Mouse (Mus musculus): ENCODE results near the gene Slc46a2. TPM values are rescaled to one million over a fixed set of nuclear protein-coding genes. Genes with fewer than 3 reads are reported as not detected.

Gene Slc46a2
- 0.06 TPM in 1 of 2 replicates, not detected in the other for polyA plus RNA-seq (2016; fragmentation: Nextera tagmentation; extraction: Ambion mirVana)

GRCm38 (mm10) chr4:59914608-59915403 is at the start of gene Slc46a2:
TSS of gene Slc46a2 (minus strand) at chr4:59915056.
- Histone ChIP-seq H3K9ac (no peak within 1 kb of the TSS), H3K9me3 (no peaks in the 10 kb centered on the region), H3K27ac (no peak within 1 kb of the TSS), H3K4me3 (replicated peaks) (no peak within 1 kb of the TSS), H3K4me2 (no peak within 1 kb of the TSS), H3K27me3 (peaks cover 26% of the 10 kb centered on the region), H3K4me1 (no peaks in the 10 kb centered on the region), H3K36me3 (replicated peaks) (no peaks in the 10 kb centered on the region)
- WGBS, result 17% methylated on average over 22 of the region's 22 CpGs
- no peak for ATAC-seq (ENCODE audit: low FRiP score)

GRCm38 (mm10) chr4:59963405-59964344 is 48.8 kb upstream of the Slc46a2 start, which contains the start of gene Mup6:
TSS of gene Mup6 (plus strand) at chr4:59964294.
- no peak within 1 kb of the TSS for H3K4me2 ChIP-seq
- H3K27me3 ChIP-seq, result no peaks in the 10 kb centered on the region
- H3K4me1 ChIP-seq, result 0 out of 2 replicates have a peak, but pooled peaks cover 3% of the 10 kb centered on the region
- no peaks in the 10 kb centered on the region for H3K36me3 ChIP-seq (replicated peaks)
- no peak within 1 kb of the TSS for H3K9ac ChIP-seq
- ATAC-seq (ENCODE audit: low FRiP score), result no peak
- no peak within 1 kb of the TSS for H3K4me3 ChIP-seq (replicated peaks)
- no peak within 1 kb of the TSS for H3K27ac ChIP-seq
- no peaks in the 10 kb centered on the region for H3K9me3 ChIP-seq
- WGBS, result 29% methylated on average over 3 of the region's 3 CpGs

GRCm38 (mm10) chr4:59960610-59961009 is 45.8 kb upstream of the Slc46a2 start, which contains the start of gene Mup4:
TSS of gene Mup4 (minus strand) at chr4:59960710.
- Histone ChIP-seq H3K4me2 (no peak within 1 kb of the TSS), H3K9ac (no peak within 1 kb of the TSS), H3K27me3 (no peaks in the 10 kb centered on the region), H3K9me3 (no peaks in the 10 kb centered on the region), H3K4me3 (replicated peaks) (no peak within 1 kb of the TSS), H3K36me3 (replicated peaks) (no peaks in the 10 kb centered on the region), H3K27ac (no peak within 1 kb of the TSS), H3K4me1 (0 out of 2 replicates have a peak, but pooled peaks cover 3% of the 10 kb centered on the region)
- WGBS, result 83% methylated on average over 3 of the region's 3 CpGs
- no peak for ATAC-seq (ENCODE audit: low FRiP score)

- Histone ChIP-seq H3K9ac (no peak overlapping the region), H3K9me3 (no peaks in the 10 kb centered on the region), H3K27ac (no peak overlapping the region), H3K4me2 (no peak overlapping the region), H3K4me1 (no peaks in the 10 kb centered on the region), H3K36me3 (replicated peaks) (no peaks in the 10 kb centered on the region), H3K4me3 (replicated peaks) (no peak overlapping the region), H3K27me3 (no peaks in the 10 kb centered on the region)
- WGBS, result 75% methylated on average over 2 of the region's 2 CpGs
- ATAC-seq (ENCODE audit: low FRiP score), result no peak
These were observed 22.7 kb upstream of the Slc46a2 start for GRCm38 (mm10) chr4:59937543-59937942.

GRCm38 (mm10) chr4:59932505-59933281 is 17.8 kb upstream of the Slc46a2 start:
- WGBS, result 60% methylated on average over 6 of the region's 6 CpGs

GRCm38 (mm10) chr4:59928347-59928746 is 13.5 kb upstream of the Slc46a2 start:
- Histone ChIP-seq H3K4me3 (replicated peaks) (no peak overlapping the region), H3K9ac (no peak overlapping the region), H3K36me3 (replicated peaks) (no peaks in the 10 kb centered on the region), H3K4me1 (no peaks in the 10 kb centered on the region), H3K27me3 (no peaks in the 10 kb centered on the region), H3K4me2 (no peak overlapping the region), H3K27ac (no peak overlapping the region), H3K9me3 (no peaks in the 10 kb centered on the region)
- no peak for ATAC-seq (ENCODE audit: low FRiP score)
- 20% methylated on average over 6 of the region's 6 CpGs for WGBS

More at GRCm38 (mm10) chr4:59932505-59933281, 17.8 kb upstream of the Slc46a2 start:
- Histone ChIP-seq H3K4me3 (replicated peaks) (no peak overlapping the region), H3K4me1 (no peaks in the 10 kb centered on the region), H3K9me3 (no peaks in the 10 kb centered on the region), H3K9ac (no peak overlapping the region), H3K27me3 (no peaks in the 10 kb centered on the region), H3K27ac (no peak overlapping the region), H3K36me3 (replicated peaks) (no peaks in the 10 kb centered on the region), H3K4me2 (no peak overlapping the region)
- ATAC-seq (ENCODE audit: low FRiP score), result peak; percentile 70

- ATAC-seq (ENCODE audit: low FRiP score), result no peak
- 81% methylated on average over 3 of the region's 3 CpGs for WGBS
These were observed 12.8 kb upstream of the Slc46a2 start for GRCm38 (mm10) chr4:59927666-59928065.

GRCm38 (mm10) chr4:59925082-59925481 is 10.2 kb upstream of the Slc46a2 start:
- no peaks in the 10 kb centered on the region for H3K36me3 ChIP-seq (replicated peaks)

More at GRCm38 (mm10) chr4:59927666-59928065, 12.8 kb upstream of the Slc46a2 start:
- Histone ChIP-seq H3K27ac (no peak overlapping the region), H3K4me1 (no peaks in the 10 kb centered on the region), H3K9ac (no peak overlapping the region), H3K27me3 (no peaks in the 10 kb centered on the region), H3K4me2 (no peak overlapping the region), H3K4me3 (replicated peaks) (no peak overlapping the region), H3K36me3 (replicated peaks) (no peaks in the 10 kb centered on the region), H3K9me3 (no peaks in the 10 kb centered on the region)

GRCm38 (mm10) chr4:59917966-59918365 is 3.1 kb upstream of the Slc46a2 start:
- no peak overlapping the region for H3K27ac ChIP-seq
- H3K27me3 ChIP-seq, result peaks cover 26% of the 10 kb centered on the region
- WGBS, result 93% methylated on average over 3 of the region's 3 CpGs
- no peak overlapping the region for H3K4me3 ChIP-seq (replicated peaks)
- H3K4me2 ChIP-seq, result no peak overlapping the region
- H3K4me1 ChIP-seq, result no peaks in the 10 kb centered on the region
- no peak overlapping the region for H3K9ac ChIP-seq
- ATAC-seq (ENCODE audit: low FRiP score), result no peak
- no peaks in the 10 kb centered on the region for H3K9me3 ChIP-seq
- no peaks in the 10 kb centered on the region for H3K36me3 ChIP-seq (replicated peaks)

More at GRCm38 (mm10) chr4:59925082-59925481, 10.2 kb upstream of the Slc46a2 start:
- Histone ChIP-seq H3K4me2 (no peak overlapping the region), H3K9me3 (no peaks in the 10 kb centered on the region), H3K9ac (no peak overlapping the region), H3K27me3 (no peaks in the 10 kb centered on the region), H3K4me1 (no peaks in the 10 kb centered on the region), H3K4me3 (replicated peaks) (no peak overlapping the region), H3K27ac (no peak overlapping the region)
- no peak for ATAC-seq (ENCODE audit: low FRiP score)
- WGBS, result 87% methylated on average over 9 of the region's 9 CpGs

GRCm38 (mm10) chr4:59908785-59909184 is 6.1 kb downstream of the Slc46a2 start:
- no peak for ATAC-seq (ENCODE audit: low FRiP score)
- Histone ChIP-seq H3K4me3 (replicated peaks) (no peak overlapping the region), H3K4me2 (no peak overlapping the region), H3K9me3 (no peaks in the 10 kb centered on the region), H3K4me1 (no peaks in the 10 kb centered on the region), H3K27me3 (peaks cover 5% of the 10 kb centered on the region; the same call in 1 of the 2 replicates), H3K9ac (no peak overlapping the region), H3K27ac (no peak overlapping the region), H3K36me3 (replicated peaks) (no peaks in the 10 kb centered on the region)
- 95% methylated on average over 2 of the region's 2 CpGs for WGBS

GRCm38 (mm10) chr4:59907657-59908230 is 7.1 kb downstream of the Slc46a2 start:
- no peak overlapping the region for H3K9ac ChIP-seq
- no peaks in the 10 kb centered on the region for H3K4me1 ChIP-seq
- ATAC-seq (ENCODE audit: low FRiP score), result no peak
- H3K9me3 ChIP-seq, result no peaks in the 10 kb centered on the region
- no peak overlapping the region for H3K4me2 ChIP-seq
- H3K27ac ChIP-seq, result no peak overlapping the region
- WGBS, result 52% methylated on average over 10 of the region's 10 CpGs
- no peak overlapping the region for H3K4me3 ChIP-seq (replicated peaks)
- H3K27me3 ChIP-seq, result no peaks in the 10 kb centered on the region
- no peaks in the 10 kb centered on the region for H3K36me3 ChIP-seq (replicated peaks)
